8 mouse cellular contexts compared by ENCODE assay signal in the genomic region with DNA sequence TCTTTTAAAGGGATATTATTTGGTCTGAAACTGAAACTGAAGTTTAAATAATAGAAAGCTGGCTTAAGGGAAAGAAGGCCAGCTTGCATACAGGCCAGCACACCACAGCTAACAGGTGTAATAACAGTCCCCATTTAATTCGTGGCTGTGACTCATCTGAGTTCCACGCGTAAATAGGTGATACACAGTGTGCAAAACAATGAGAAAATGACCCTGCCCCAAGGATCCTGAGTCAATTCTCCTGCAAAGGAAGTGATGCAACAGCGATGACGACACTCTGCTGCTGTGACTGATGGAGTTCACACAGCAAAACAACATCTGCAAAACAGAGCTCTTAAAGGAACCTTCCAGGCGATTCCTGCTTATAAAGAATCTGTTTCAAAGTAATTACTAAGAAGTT.
A peak's percentile ranks its signal among the peaks of the same experiment; 100 is the strongest.
DNase-seq lines count a peak whose midpoint lies in the region; ATAC-seq and TF ChIP-seq lines count a peak whose summit lies in the region.
"Had no signal": no experiment of that assay in that cellular context is flagged by ENCODE, and none has a peak within 500 bp of the region (broad histone marks: within the 10 kb centered on the region; RNA-seq: fewer than 3 reads in every experiment).

No protein-coding gene starts in this region.

- DNase-seq in MEL (ENCODE audit: low read depth, low spot score), result peak; percentile 40
- peak; percentile 81 for DNase-seq in heart, adult 8-10 months (ENCODE audit: low spot score)
- DNase-seq in lung, postnatal 10 days, result peak; percentile 82
- no peak for DNase-seq in forebrain, embryonic 11.5 days (ENCODE audit: low spot score)
- DNase-seq: thymus, adult 18-20 months had no signal

- 75% methylated on average over 6 of the region's 6 CpGs for WGBS in forebrain, embryonic 16.5 days
- 82% methylated on average over 6 of the region's 6 CpGs for WGBS in forebrain, embryonic 11.5 days

- no peaks in the 10 kb centered on the region for H3K36me3 ChIP-seq in C2C12 (ENCODE audit: control insufficient read depth, insufficient read depth)
- H3K36me3 ChIP-seq in MEL (ENCODE audit: control insufficient read depth in 1 of 2, insufficient read depth in 2 of 2, low read length in 2 of 2), result peaks cover 0 to 20% of the 10 kb centered on the region in 2 experiments; a peak in 2 of 4 replicates
- H3K36me3 ChIP-seq in forebrain, embryonic 16.5 days (ENCODE audit: control insufficient read depth, insufficient read depth), result no peaks in the 10 kb centered on the region
- no peaks in the 10 kb centered on the region for H3K36me3 ChIP-seq in forebrain, embryonic 11.5 days (ENCODE audit: control insufficient read depth, insufficient read depth, low read length)

- no peak for TF ChIP-seq POLR2A in MEL (IDR thresholded peaks at IDR 0.05; ENCODE audit: control insufficient read depth in 1 of 2, insufficient read depth in 1 of 2, low read depth in 1 of 2, low read length in 2 of 2, poor library complexity in 1 of 2)

- H3K4me3 ChIP-seq in C2C12 (ENCODE audit: insufficient read depth, poor library complexity, severe bottlenecking) (no peak overlapping the region), MEL (ENCODE audit: control insufficient read depth in 1 of 2, insufficient read depth in 1 of 2, low read depth in 2 of 2, low read length in 2 of 2) (no peak overlapping the region)
- no peak overlapping the region for H3K4me3 ChIP-seq in forebrain, embryonic 16.5 days (replicated peaks; ENCODE audit: low read length)
- H3K4me3 ChIP-seq in forebrain, embryonic 11.5 days (ENCODE audit: low read depth, low read length), result no peak overlapping the region

- H3K9ac ChIP-seq in MEL (ENCODE audit: control insufficient read depth, low read depth, low read length, poor library complexity, severe bottlenecking), result no peak overlapping the region
- H3K9ac ChIP-seq in forebrain, embryonic 16.5 days (replicated peaks; ENCODE audit: low read depth, low read length), result no peak overlapping the region
- no peak overlapping the region for H3K9ac ChIP-seq in forebrain, embryonic 11.5 days (ENCODE audit: low read length)

- TF ChIP-seq EP300 in MEL (IDR thresholded peaks at IDR 0.05; ENCODE audit: low read depth in 1 of 2, low read length in 2 of 2), result no peak

- no peak for TF ChIP-seq CTCF in C2C12 (IDR thresholded peaks at IDR 0.05; ENCODE audit: control insufficient read depth, insufficient read depth, insufficient read length)
- TF ChIP-seq CTCF in MEL (IDR thresholded peaks at IDR 0.05 in 2 of 3, conservative IDR thresholded peaks at IDR 0.05 in 1 of 3; ENCODE audit: control insufficient read depth in 1 of 3, insufficient read depth in 1 of 3, low read depth in 2 of 3, low read length in 3 of 3, poor library complexity in 1 of 3, severe bottlenecking in 1 of 3), result no peak

- no peak overlapping the region for H3K27ac ChIP-seq in MEL (ENCODE audit: control insufficient read depth, low read depth, low read length)
- H3K27ac ChIP-seq in forebrain, embryonic 16.5 days (ENCODE audit: low read length), result no peak overlapping the region
- H3K27ac ChIP-seq in forebrain, embryonic 11.5 days (ENCODE audit: low read depth, low read length), result no peak overlapping the region

- no peaks in the 10 kb centered on the region for H3K9me3 ChIP-seq in MEL (replicated peaks; ENCODE audit: insufficient read depth, low read length)
- H3K9me3 ChIP-seq in forebrain, embryonic 16.5 days (ENCODE audit: control insufficient read depth, low read length), result no peaks in the 10 kb centered on the region
- no peaks in the 10 kb centered on the region for H3K9me3 ChIP-seq in forebrain, embryonic 11.5 days (ENCODE audit: control insufficient read depth, low read length)

- no peaks in the 10 kb centered on the region for H3K79me3 ChIP-seq in C2C12 (ENCODE audit: low read depth)

- no peaks in the 10 kb centered on the region for H3K27me3 ChIP-seq in C2C12 (ENCODE audit: control insufficient read depth, insufficient read depth, insufficient read length)
- H3K27me3 ChIP-seq in MEL (ENCODE audit: control insufficient read depth in 1 of 2, insufficient read depth in 2 of 2, low read length in 2 of 2), result no peaks in the 10 kb centered on the region
- H3K27me3 ChIP-seq in forebrain, embryonic 16.5 days (replicated peaks; ENCODE audit: control insufficient read depth, insufficient read depth, low read length), result no peaks in the 10 kb centered on the region
- no peaks in the 10 kb centered on the region for H3K27me3 ChIP-seq in forebrain, embryonic 11.5 days (ENCODE audit: control insufficient read depth, insufficient read depth, low read length)

- no peak overlapping the region for H3K4me2 ChIP-seq in forebrain, embryonic 16.5 days (ENCODE audit: low read length)
- H3K4me2 ChIP-seq in forebrain, embryonic 11.5 days (ENCODE audit: low read depth, low read length, severe bottlenecking), result no peak overlapping the region

- TF ChIP-seq RAD21 in MEL (IDR thresholded peaks at IDR 0.05; ENCODE audit: low read depth, low read length), result no peak

- no peaks in the 10 kb centered on the region for H3K79me2 ChIP-seq in C2C12 (ENCODE audit: control insufficient read depth, insufficient read depth)
- H3K79me2 ChIP-seq in MEL (ENCODE audit: control insufficient read depth, insufficient read depth, low read length, poor library complexity), result no peaks in the 10 kb centered on the region

- no peak for ATAC-seq in forebrain, embryonic 16.5 days
- no peak for ATAC-seq in forebrain, embryonic 11.5 days (replicated peaks; ENCODE audit: low FRiP score)
- ATAC-seq in cerebellum, adult (ENCODE audit: insufficient number of reproducible peaks, low FRiP score, low TSS enrichment), result no peak

- H3K4me1 ChIP-seq in MEL (ENCODE audit: control insufficient read depth in 1 of 2, insufficient read depth in 2 of 2, low read length in 2 of 2), result peaks cover 13 to 20% of the 10 kb centered on the region in 2 experiments
- H3K4me1 ChIP-seq in forebrain, embryonic 16.5 days (replicated peaks; ENCODE audit: control insufficient read depth, insufficient read depth, low read length), result no peaks in the 10 kb centered on the region
- no peaks in the 10 kb centered on the region for H3K4me1 ChIP-seq in forebrain, embryonic 11.5 days (replicated peaks; ENCODE audit: control insufficient read depth, insufficient read depth, low read length)

- no peak overlapping the region for H3ac ChIP-seq in C2C12 (ENCODE audit: control insufficient read depth, insufficient read length, low read depth)

TF ChIP-seq in C2C12, 6 proteins besides CTCF, POLR2A, EP300 and RAD21:
- TF ChIP-seq MYOG (IDR thresholded peaks at IDR 0.05; ENCODE audit: control insufficient read depth, extremely low read depth, insufficient read length) (no peak), CEBPB (IDR thresholded peaks at IDR 0.05; ENCODE audit: low read depth) (peak; percentile 88), FOSL1 (IDR thresholded peaks at IDR 0.05; ENCODE audit: insufficient read depth, low read length, poor library complexity, severe bottlenecking) (no peak), MAX (IDR thresholded peaks at IDR 0.05) (no peak), USF1 (IDR thresholded peaks at IDR 0.05; ENCODE audit: low read depth) (no peak), MYOD1 (IDR thresholded peaks at IDR 0.05; ENCODE audit: control insufficient read depth, insufficient read length, low read depth) (peak; percentile 89)

TF ChIP-seq in MEL, 35 proteins besides CTCF, POLR2A, EP300 and RAD21:
- TF ChIP-seq TAL1 (IDR thresholded peaks at IDR 0.05; ENCODE audit: low read length), result no peak
- no peak for TF ChIP-seq ZKSCAN1 (IDR thresholded peaks at IDR 0.05; ENCODE audit: low read depth, low read length)
